Comparison of ENCODE assay signal across 20 mouse cellular contexts in genomic region chr4:134284942-134285341, GRCm38 (mm10). TPM values are rescaled to one million over a fixed set of nuclear protein-coding genes. Genes with fewer than 3 reads are reported as not detected.
DNase-seq lines count a peak whose midpoint lies in the region; ATAC-seq lines count a peak whose summit lies in the region.
"Had no signal": no experiment of that assay in that cellular context is flagged by ENCODE, and none has a peak within 500 bp of the region (broad histone marks: within the 10 kb centered on the region; RNA-seq: fewer than 3 reads in every experiment).

No protein-coding gene starts in this region.

- H3K9me3 ChIP-seq in megakaryocyte, embryonic 14.5 days = no peaks in the 10 kb centered on the region
- no peaks in the 10 kb centered on the region for H3K9me3 ChIP-seq in liver, embryonic 13.5 days (replicated peaks)
- H3K9me3 ChIP-seq: limb, embryonic 12.5 days had no signal

- peak overlapping the region; percentile 81 for H3K4me3 ChIP-seq in megakaryocyte, embryonic 14.5 days (replicated peaks)
- peak overlapping the region; percentile 100 for H3K4me3 ChIP-seq in liver, embryonic 13.5 days (replicated peaks)
- H3K4me3 ChIP-seq: limb, embryonic 12.5 days had no signal

- peak overlapping the region; percentile 99 for H3K9ac ChIP-seq in liver, embryonic 13.5 days
- H3K9ac ChIP-seq: limb, embryonic 12.5 days had no signal

- H3K27me3 ChIP-seq in megakaryocyte, embryonic 14.5 days (replicated peaks) = no peaks in the 10 kb centered on the region
- no peaks in the 10 kb centered on the region for H3K27me3 ChIP-seq in liver, embryonic 13.5 days
- H3K27me3 ChIP-seq: limb, embryonic 12.5 days had no signal

- WGBS in liver, embryonic 13.5 days (ENCODE audit: insufficient replicate concordance) = 22% methylated on average over 2 of the region's 2 CpGs

- peaks cover 47% of the 10 kb centered on the region for H3K4me1 ChIP-seq in megakaryocyte, embryonic 14.5 days
- H3K4me1 ChIP-seq in liver, embryonic 13.5 days (replicated peaks) = peaks cover 47% of the 10 kb centered on the region

- H3K27ac ChIP-seq in liver, embryonic 13.5 days = peak overlapping the region; percentile 87
- H3K27ac ChIP-seq: limb, embryonic 12.5 days had no signal

- no peak for ATAC-seq in megakaryocyte, adult 5-6 weeks (ENCODE audit: poor library complexity, severe bottlenecking)
- ATAC-seq in liver, embryonic 13.5 days (ENCODE audit: low read depth) = no peak
- ATAC-seq: midbrain, embryonic 16.5 days had no signal

- peaks cover 43% of the 10 kb centered on the region for H3K36me3 ChIP-seq in megakaryocyte, embryonic 14.5 days (replicated peaks; ENCODE audit: low read length)
- H3K36me3 ChIP-seq in liver, embryonic 13.5 days = peaks cover 46% of the 10 kb centered on the region

- DNase-seq in cerebellum, adult 9-11 months = peak; percentile 21
- DNase-seq in cerebellum, adult 11-12 months = no peak
- DNase-seq in liver, embryonic 13.5 days = peak; percentile 69
- peak; percentile 71 to 76 for DNase-seq in spleen, postnatal 4 days (ENCODE audit: low spot score in 2 of 2)
- no peak for DNase-seq in layer of hippocampus, postnatal 25 days (ENCODE audit: extremely low spot score in 1 of 2, low spot score in 1 of 2)
- no peak for DNase-seq in layer of hippocampus, adult 8-10 months (ENCODE audit: low spot score in 2 of 2)
- DNase-seq: adrenal gland, postnatal 25 days; cerebellum, adult 11 months; embryo, embryonic 11 days; heart, postnatal 36 days; kidney, postnatal 25 days; layer of hippocampus, postnatal 36 days; lung, postnatal 4 days had no signal

- H3K4me2 ChIP-seq in liver, embryonic 13.5 days = peak overlapping the region; percentile 92

RNA-seq across cellular contexts. Expression of gene Pdik1l, which starts 2.8 kb away (rescaled TPM):
- 0.20 TPM in 1 of 2 replicates, not detected in the other for polyA plus RNA-seq in megakaryocyte, embryonic 14.5 days (2012; ENCODE audit: insufficient read depth, low replicate concordance)
- total RNA-seq in megakaryocyte, adult 5-6 weeks (2015) = 21.2 and 21.5 TPM in 2 replicates
- total RNA-seq in megakaryocyte, adult 5-6 weeks (2017) = 39.0 and 40.7 TPM in 2 replicates
- 12.3 and 15.7 TPM in 2 replicates for polyA plus RNA-seq in liver, embryonic 13.5 days (2015; fragmentation: Nextera tagmentation; extraction: Ambion mirVana)
- 10 to 100 TPM; 15.2 to 16.7 TPM for total RNA-seq in layer of hippocampus, postnatal 25 days (2021)
- 10 to 100 TPM; 14.1 to 20.7 (median 18.6) TPM for total RNA-seq in layer of hippocampus, adult 8-10 months (2022)

RNA-seq across cellular contexts. Expression of gene Trim63, which starts 30.0 kb away (rescaled TPM):
- not detected in 2 replicates for polyA plus RNA-seq in megakaryocyte, embryonic 14.5 days (2012; ENCODE audit: insufficient read depth, low replicate concordance)
- total RNA-seq in megakaryocyte, adult 5-6 weeks (2015) = not detected in 2 replicates
- total RNA-seq in megakaryocyte, adult 5-6 weeks (2017) = not detected in 2 replicates
- 0.14 and 0.24 TPM in 2 replicates for polyA plus RNA-seq in liver, embryonic 13.5 days (2015; fragmentation: Nextera tagmentation; extraction: Ambion mirVana)
- total RNA-seq in layer of hippocampus, postnatal 25 days (2021) = not detected
- total RNA-seq in layer of hippocampus, adult 8-10 months (2022) = not detected
- total RNA-seq: adrenal gland, postnatal 25 days; granulocyte monocyte progenitor cell, adult 5-6 weeks; layer of hippocampus, postnatal 36 days had no signal

RNA-seq across cellular contexts. Expression of gene Grrp1, which starts 31.0 kb away (rescaled TPM):
- not detected in 2 replicates for polyA plus RNA-seq in megakaryocyte, embryonic 14.5 days (2012; ENCODE audit: insufficient read depth, low replicate concordance)
- total RNA-seq in megakaryocyte, adult 5-6 weeks (2015) = not detected in 2 replicates
- not detected in 2 replicates for total RNA-seq in megakaryocyte, adult 5-6 weeks (2017)
- 0.61 and 0.83 TPM in 2 replicates for polyA plus RNA-seq in liver, embryonic 13.5 days (2015; fragmentation: Nextera tagmentation; extraction: Ambion mirVana)
- 1 to 10 TPM; 3.0 to 3.9 TPM for total RNA-seq in layer of hippocampus, postnatal 25 days (2021)
- 1 to 10 TPM; 3.3 to 4.8 (median 3.5) TPM for total RNA-seq in layer of hippocampus, adult 8-10 months (2022)
- total RNA-seq: granulocyte monocyte progenitor cell, adult 5-6 weeks had no signal

RNA-seq across cellular contexts. Expression of gene Gm30191, which starts 38.2 kb away (rescaled TPM):
- not detected in 2 replicates for polyA plus RNA-seq in megakaryocyte, embryonic 14.5 days (2012; ENCODE audit: insufficient read depth, low replicate concordance)
- not detected in 2 replicates for total RNA-seq in megakaryocyte, adult 5-6 weeks (2015)
- not detected in 2 replicates for total RNA-seq in megakaryocyte, adult 5-6 weeks (2017)
- polyA plus RNA-seq in liver, embryonic 13.5 days (2015; fragmentation: Nextera tagmentation; extraction: Ambion mirVana) = not detected in 2 replicates
- total RNA-seq in layer of hippocampus, postnatal 25 days (2021) = not detected
- not detected for total RNA-seq in layer of hippocampus, adult 8-10 months (2022)
- total RNA-seq: adrenal gland, postnatal 25 days; granulocyte monocyte progenitor cell, adult 5-6 weeks; heart, postnatal 36 days; layer of hippocampus, postnatal 36 days had no signal
- polyA plus RNA-seq: frontal cortex, adult 2 months; limb, embryonic 12.5 days; midbrain, embryonic 16.5 days; neural tube, embryonic 11.5 days had no signal

RNA-seq across cellular contexts. Expression of gene Zfp593, which starts 39.5 kb away (rescaled TPM):
- polyA plus RNA-seq in megakaryocyte, embryonic 14.5 days (2012; ENCODE audit: insufficient read depth, low replicate concordance) = 27.6 and 28.1 TPM in 2 replicates
- total RNA-seq in megakaryocyte, adult 5-6 weeks (2015) = 3.5 and 4.6 TPM in 2 replicates
- total RNA-seq in megakaryocyte, adult 5-6 weeks (2017) = 3.8 and 5.9 TPM in 2 replicates
- polyA plus RNA-seq in liver, embryonic 13.5 days (2015; fragmentation: Nextera tagmentation; extraction: Ambion mirVana) = 10.6 and 11.3 TPM in 2 replicates
- total RNA-seq in layer of hippocampus, postnatal 25 days (2021) = 10 to 100 TPM in 1 of 2 experiments, 1 to 10 TPM in 1; 9.9 to 10.3 TPM
- total RNA-seq in layer of hippocampus, adult 8-10 months (2022) = 10 to 100 TPM in 3 of 4 experiments, 1 to 10 TPM in 1; 9.7 to 11.6 (median 11.2) TPM

Comparison
In these comparisons a context has a peak if more than half of its experiments do, and no peak if none do; other contexts are left out.
1. DNase-seq: peak in cerebellum, adult 9-11 months (single experiment), liver, embryonic 13.5 days (single experiment) and spleen, postnatal 4 days (2 of 2); none in cerebellum, adult 11-12 months (single experiment), layer of hippocampus, postnatal 25 days (0 of 2) and layer of hippocampus, adult 8-10 months (0 of 2).
2. RNA of gene Grrp1, which starts 31.0 kb away (total RNA-seq): 3.0 to 3.9 TPM in layer of hippocampus, postnatal 25 days and 3.3 to 4.8 TPM in layer of hippocampus, adult 8-10 months; not detected in megakaryocyte, adult 5-6 weeks; every median in the first group is over 4 times any median in the second.